Mouse (Mus musculus) thymus, postnatal 14 days (tissue): Measurements from ENCODE around the gene BC030499.
A peak's percentile ranks its signal among the peaks of the same experiment; 100 is the strongest.

ENCODE experiments used
- DNase-seq: peaks from one replicate; pipeline ENCODE4 v3.0.0; 2021

The BC030499 gene

GRCm38 (mm10) chr11:78310861-78311511, 20.3 kb downstream of the BC030499 start:
- no peak for DNase-seq

- DNase-seq: no peak
Observed at GRCm38 (mm10) chr11:78313662-78314061, 23.0 kb downstream of the BC030499 start.

GRCm38 (mm10) chr11:78318411-78318810, 27.8 kb downstream of the BC030499 start:
- no peak for DNase-seq

- no peak for DNase-seq
Observed at GRCm38 (mm10) chr11:78322076-78322831, 31.6 kb downstream of the BC030499 start.

- peak; percentile 76 for DNase-seq
Observed at GRCm38 (mm10) chr11:78322860-78323259, 32.2 kb downstream of the BC030499 start, which contains the start of gene Aldoc. Aldoc (plus strand) TSS chr11:78322968.

- no peak for DNase-seq
Observed at GRCm38 (mm10) chr11:78324000-78324785, 33.6 kb downstream of the BC030499 start.

GRCm38 (mm10) chr11:78324965-78325364, 34.3 kb downstream of the BC030499 start:
- DNase-seq: no peak

- no peak for DNase-seq
Observed at GRCm38 (mm10) chr11:78327215-78327614, 36.6 kb downstream of the BC030499 start.

- DNase-seq: peak; percentile 95
Observed at GRCm38 (mm10) chr11:78327634-78328511, 37.2 kb downstream of the BC030499 start, which contains the start of gene Pigs. Pigs (plus strand) TSS chr11:78328415.

- no peak for DNase-seq
Observed at GRCm38 (mm10) chr11:78328512-78329056, 37.9 kb downstream of the BC030499 start.

- no peak for DNase-seq
Observed at GRCm38 (mm10) chr11:78332676-78333075, 42.0 kb downstream of the BC030499 start.

- DNase-seq: no peak
Observed at GRCm38 (mm10) chr11:78333992-78334391, 43.4 kb downstream of the BC030499 start.

- no peak for DNase-seq
Observed at GRCm38 (mm10) chr11:78337040-78337439, 46.4 kb downstream of the BC030499 start.

GRCm38 (mm10) chr11:78341702-78342101, 51.1 kb downstream of the BC030499 start:
- DNase-seq: no peak

GRCm38 (mm10) chr11:78343381-78344327, 53.0 kb downstream of the BC030499 start, which contains the start of gene Unc119:
Unc119 (plus strand) TSS chr11:78343482.
- peak; percentile 89 for DNase-seq

- DNase-seq: no peak
Observed at GRCm38 (mm10) chr11:78344328-78344889, 53.8 kb downstream of the BC030499 start.

GRCm38 (mm10) chr11:78344890-78345715, 54.5 kb downstream of the BC030499 start:
- no peak for DNase-seq

- DNase-seq: peak; percentile 53
Observed at GRCm38 (mm10) chr11:78345801-78346200, 55.2 kb downstream of the BC030499 start.
